Mouse (Mus musculus) CD4-positive, CD25-positive, alpha-beta regulatory T cell, adult 9 weeks (primary cell): Measurements from ENCODE around the gene Zfp691. TPM values are rescaled to one million over a fixed set of nuclear protein-coding genes. Genes with fewer than 3 reads are reported as not detected.

ENCODE experiments used
- polyA plus RNA-seq: library from polyadenylated mRNA; unstranded; fragments of 100-300 nt; shearing (Covaris generic); gene quantifications from one replicate; pipeline ENCODE4 v1.2.1, GENCODE M21; 2017

The Zfp691 gene
- polyA plus RNA-seq, result 3.6 TPM

GRCm38 (mm10) chr4:119173851-119174453 is at the start of gene Zfp691:
Gene Zfp691 (minus strand): TSS chr4:119174195.

GRCm38 (mm10) chr4:119218169-119218568 is 44.2 kb upstream of the Zfp691 start, which contains the start of gene Tmem269:
Gene Tmem269 (minus strand): TSS chr4:119218217.

GRCm38 (mm10) chr4:119194909-119195581 is 21.1 kb upstream of the Zfp691 start, which contains the start of gene Svbp:
Gene Svbp (plus strand): TSS chr4:119195306.

GRCm38 (mm10) chr4:119189864-119190263 is 15.9 kb upstream of the Zfp691 start, which contains the start of gene Ermap:
Gene Ermap (minus strand): TSS chr4:119190011.

Other genes starting within 250 kb of the Zfp691 start
- not detected for gene Olfr1328, start 235.6 kb downstream of the Zfp691 start, polyA plus RNA-seq
- gene Lao1, start 212.6 kb downstream of the Zfp691 start, polyA plus RNA-seq, result not detected
- 79.4 TPM for gene Slc2a1, start 65.5 kb downstream of the Zfp691 start, polyA plus RNA-seq
- gene Ermap, start 15.8 kb upstream of the Zfp691 start, polyA plus RNA-seq, result 0.68 TPM
- gene Svbp, start 21.1 kb upstream of the Zfp691 start, polyA plus RNA-seq, result 71.6 TPM
- gene Tmem269, start 44.0 kb upstream of the Zfp691 start, polyA plus RNA-seq, result 0.35 TPM
- gene AU022252, start 58.5 kb upstream of the Zfp691 start, polyA plus RNA-seq, result 22.8 TPM
- 1.9 TPM for gene P3h1, start 58.7 kb upstream of the Zfp691 start, polyA plus RNA-seq
- gene Cldn19, start 81.2 kb upstream of the Zfp691 start, polyA plus RNA-seq, result not detected
- 57.1 TPM for gene Ybx1, start 120.4 kb upstream of the Zfp691 start, polyA plus RNA-seq
- 49.7 TPM for gene Ppih, start 146.4 kb upstream of the Zfp691 start, polyA plus RNA-seq
- gene Ccdc30, start 241.3 kb upstream of the Zfp691 start, polyA plus RNA-seq, result 15.1 TPM
- 48.4 TPM for gene Ppcs, start 248.2 kb upstream of the Zfp691 start, polyA plus RNA-seq
- gene Zmynd12, start 248.6 kb upstream of the Zfp691 start, polyA plus RNA-seq, result 0.62 TPM